Mouse (Mus musculus) left cerebral cortex, adult 2 months (tissue): ENCODE measurements at regions not wholly inside any gene's neighbourhood (a gene's known extent, or its start where the extent isn't known, plus 50 kb on each side); places are given as distances from the start of the nearest gene placed in this dataset.

Experiments
- DNase-seq, 2 experiments: peaks; one replicate each; pipeline ENCODE4 v3.0.0; 2021 to 2022; ENCODE audit warnings: low spot score in 2 of 2, mixed read lengths in 1 of 2; ENCODE audit errors: extremely low spot score in 1 of 2
- H3K27ac ChIP-seq: fragments of 200-600 bp; 2 replicates; pipeline ENCODE4 v1.8.1; 2022
- H3K4me3 ChIP-seq: fragments of 200-600 bp; 2 replicates; pipeline ENCODE4 v1.8.1; 2022
- CTCF ChIP-seq: fragments of 200-600 bp; IDR thresholded peaks from 2 replicates; pipeline ENCODE4 v1.8.1; 2022; ENCODE audit warnings: antibody characterized with exemption, mild to moderate bottlenecking, moderate library complexity
- intact Hi-C: fragments of 180-260 bp; cut with DNase I; formaldehyde crosslinking; loops from one replicate; pipeline ENCODE4 v1.15.1; 2025

DNA sequence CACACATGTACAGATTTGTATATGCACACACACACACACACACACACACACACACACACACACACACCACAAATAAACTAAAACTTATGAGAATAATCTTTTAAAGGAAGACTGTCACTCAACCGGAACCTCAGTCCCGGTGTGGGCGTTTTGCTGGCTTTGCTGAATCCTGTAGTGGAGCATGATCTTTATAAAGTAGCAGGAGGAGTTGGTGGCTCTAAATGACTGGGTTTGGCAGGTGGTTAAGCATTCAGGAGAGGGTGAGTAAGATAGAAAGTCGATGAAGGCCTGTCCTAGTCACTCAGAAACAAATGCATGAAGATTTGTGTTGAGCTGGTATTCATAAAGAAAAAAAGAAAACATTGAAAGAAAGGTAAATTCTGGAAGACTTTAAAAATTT lies 240.4 kb upstream of the Nmur2 start:
- TF ChIP-seq CTCF = no peak
- Histone ChIP-seq H3K27ac (no peak overlapping the region), H3K4me3 (no peak overlapping the region)
- intact Hi-C loops = no loop called here
- peak in 1 of 2 experiments; percentile 17 for DNase-seq

DNA sequence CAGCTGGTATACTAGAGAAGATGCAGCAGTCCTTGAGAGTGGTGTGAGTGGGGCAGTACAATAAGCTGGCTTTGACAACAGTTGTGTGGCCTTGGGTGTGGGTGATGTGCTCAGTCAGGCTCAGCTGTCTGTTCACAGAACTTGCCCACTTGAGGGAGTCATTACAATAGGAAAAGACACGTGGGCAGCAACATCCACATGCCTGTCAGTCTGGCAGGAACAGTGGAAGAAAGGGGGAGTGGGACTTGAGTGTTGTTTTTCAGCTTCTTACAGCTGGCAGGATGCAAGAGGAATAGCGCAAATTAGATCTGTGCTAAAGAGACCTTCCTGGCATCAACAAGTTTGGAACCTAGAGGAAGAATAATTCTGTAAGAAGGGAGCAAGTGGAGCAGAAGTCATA lies 239.4 kb upstream of the Nmur2 start:
- Histone ChIP-seq H3K27ac (no peak overlapping the region), H3K4me3 (no peak overlapping the region)
- no peak for TF ChIP-seq CTCF
- intact Hi-C loops = no loop called here
- DNase-seq = no peak

DNA sequence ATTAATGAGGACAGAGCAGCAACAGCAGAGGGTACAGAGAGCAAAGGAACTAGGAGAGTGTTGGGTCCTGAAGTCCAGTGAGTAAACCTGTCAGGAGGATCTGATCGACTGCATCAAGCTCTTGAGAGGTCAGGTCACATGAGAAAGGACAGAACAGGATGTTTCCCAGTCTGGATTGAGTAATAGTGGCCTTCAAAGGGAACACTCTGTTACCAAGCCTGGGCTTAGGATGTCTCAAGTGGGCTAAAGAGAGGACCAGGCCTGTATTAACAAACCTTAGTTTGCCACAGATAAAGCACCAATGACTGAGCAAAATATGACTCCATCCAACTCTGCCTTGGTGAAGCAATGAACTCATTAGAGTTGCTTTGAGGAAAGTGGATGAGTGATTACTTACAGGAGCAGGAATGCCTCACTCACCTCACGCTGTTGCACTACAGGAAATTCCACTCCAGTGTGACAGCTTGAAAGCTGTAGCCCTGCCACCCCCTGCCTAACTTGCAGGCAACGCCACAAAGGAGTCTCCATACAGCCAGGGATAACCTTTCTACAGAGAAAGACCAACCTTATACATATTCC lies 229.2 kb upstream of the Nmur2 start:
- no peak overlapping the region for H3K4me3 ChIP-seq
- intact Hi-C loops = no loop called here
- DNase-seq = no peak
- no peak overlapping the region for H3K27ac ChIP-seq
- no peak for TF ChIP-seq CTCF

DNA sequence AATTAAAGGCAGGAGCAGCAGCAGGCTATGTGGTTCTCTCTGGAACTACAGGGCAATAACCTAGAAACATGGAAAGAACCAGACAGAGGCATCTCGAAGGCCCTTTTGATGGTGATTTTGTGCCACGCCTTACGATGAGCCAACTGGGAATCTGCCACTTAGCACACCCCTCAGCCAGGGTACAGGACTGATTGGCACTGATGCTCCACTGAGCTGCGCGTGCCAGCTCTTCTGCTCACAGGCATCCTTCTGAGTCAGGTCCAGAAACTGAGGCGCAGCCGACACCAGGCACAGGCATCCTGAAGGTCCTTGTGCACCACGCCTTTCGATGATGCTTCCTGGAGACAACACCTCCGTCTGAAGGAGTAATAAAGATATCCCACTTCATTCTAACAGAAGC lies 221.9 kb upstream of the Nmur2 start:
- TF ChIP-seq CTCF = no peak
- H3K4me3 ChIP-seq = no peak overlapping the region
- no peak overlapping the region for H3K27ac ChIP-seq
- no peak for DNase-seq
- intact Hi-C loops = no loop called here

DNA sequence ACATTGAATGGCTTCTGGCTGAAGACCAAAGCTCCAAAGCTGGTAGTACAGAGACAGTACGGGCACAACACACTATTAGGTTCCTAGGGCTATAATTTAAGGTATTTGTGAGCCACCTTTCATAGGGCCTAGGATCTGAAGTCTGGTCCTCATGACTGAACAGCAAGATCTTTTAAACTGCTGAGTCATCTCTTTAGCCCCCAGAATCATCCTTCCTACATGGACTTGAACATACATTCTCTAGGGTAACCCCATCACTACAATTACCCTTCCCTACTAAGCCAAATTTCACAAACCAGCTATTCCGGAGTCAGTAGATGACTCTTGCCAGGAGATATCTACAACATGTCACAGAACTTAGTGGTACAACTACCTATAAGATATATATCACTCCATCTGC lies 215.5 kb upstream of the Nmur2 start:
- intact Hi-C loops = no loop called here
- no peak for DNase-seq
- no peak for TF ChIP-seq CTCF
- H3K4me3 ChIP-seq = no peak overlapping the region
- no peak overlapping the region for H3K27ac ChIP-seq

DNA sequence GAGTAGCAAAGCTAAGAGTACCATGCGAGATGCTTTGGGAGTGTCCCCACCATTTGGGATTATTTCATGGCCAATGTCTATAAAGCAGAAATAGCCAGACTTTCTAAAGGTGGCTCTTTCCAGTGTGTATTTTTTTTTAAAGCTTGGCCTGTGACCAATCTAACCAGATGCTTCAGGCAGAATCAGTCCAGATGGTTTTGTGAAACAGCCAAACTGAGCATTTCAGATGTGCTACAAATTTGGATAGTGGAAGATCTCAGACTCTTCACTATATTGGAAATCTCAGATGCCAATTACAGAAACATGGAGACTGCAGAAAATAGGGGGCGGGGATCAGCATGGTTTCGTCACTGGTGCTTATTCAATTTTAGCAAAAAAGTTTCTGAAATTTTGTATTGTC lies 213.6 kb upstream of the Nmur2 start:
- Histone ChIP-seq H3K27ac (no peak overlapping the region), H3K4me3 (no peak overlapping the region)
- intact Hi-C loops = no loop called here
- no peak for DNase-seq
- TF ChIP-seq CTCF = no peak

DNA sequence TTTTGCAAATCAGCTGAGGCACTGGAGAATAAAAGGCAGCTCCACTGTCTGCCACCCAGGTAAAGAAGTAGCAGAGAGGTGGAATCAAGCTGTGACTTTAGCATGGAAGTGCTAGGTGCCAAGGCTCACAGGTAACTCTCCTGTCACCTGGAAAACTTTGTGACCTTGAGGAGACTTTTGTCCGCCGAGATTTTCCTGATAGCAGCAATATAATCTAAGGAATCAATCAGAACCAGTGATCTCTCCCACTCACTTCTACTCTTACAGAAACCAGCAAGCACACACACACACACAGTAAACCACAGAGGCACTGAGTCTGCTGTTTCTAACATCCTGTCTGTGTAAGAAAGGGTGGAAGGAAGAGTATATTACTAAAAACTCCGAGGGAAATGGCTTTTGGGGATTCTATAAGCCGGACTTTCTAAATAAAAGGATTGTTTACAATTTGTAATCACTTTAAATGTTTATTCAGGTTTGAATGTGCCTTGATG lies 206.6 kb upstream of the Nmur2 start:
- DNase-seq = no peak
- TF ChIP-seq CTCF = no peak
- intact Hi-C loops = loop anchor here (5.0 to 10.0 kb wide), 2 partner anchors 765 to 1217 kb away; partner anchors contain the start of gene Gria1
- peak overlapping the region; percentile 72 for H3K27ac ChIP-seq
- no peak overlapping the region for H3K4me3 ChIP-seq

DNA sequence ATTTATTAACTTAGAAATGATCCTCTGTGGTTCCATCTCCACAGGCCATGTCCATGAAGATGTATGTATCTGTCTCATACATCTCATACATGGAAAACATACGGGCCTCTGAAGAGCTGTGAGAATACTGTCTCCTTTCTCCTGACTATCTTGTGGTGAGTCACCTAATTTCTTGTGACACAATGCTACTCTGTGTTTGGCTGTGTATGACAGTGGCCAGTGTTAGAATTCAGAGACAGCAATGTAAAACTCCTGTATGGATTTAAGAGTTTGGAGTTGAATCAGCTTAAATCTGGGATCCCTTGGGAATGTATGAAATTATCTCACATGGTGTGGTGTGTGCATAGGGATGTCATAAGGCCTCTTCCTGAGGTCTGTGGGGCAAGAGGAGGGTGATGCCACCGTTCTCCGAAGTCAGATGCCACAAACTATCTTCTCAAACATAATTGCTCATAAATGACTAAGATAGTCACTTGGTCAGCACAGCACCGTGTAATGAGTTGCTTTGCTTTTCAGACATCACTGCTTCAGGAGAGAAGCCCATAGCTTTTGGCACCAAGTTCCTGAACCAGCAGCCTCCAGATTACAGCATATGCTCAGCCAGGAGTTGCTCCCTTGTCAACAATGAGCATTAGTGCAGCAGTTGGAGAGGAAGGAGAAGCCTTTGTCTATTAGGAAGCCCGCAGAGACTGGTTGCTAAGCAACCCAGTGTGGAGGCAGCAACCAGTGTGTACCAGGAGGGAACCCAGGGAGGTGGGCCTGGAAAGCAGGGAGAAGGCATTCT lies 205.9 kb upstream of the Nmur2 start:
- H3K4me3 ChIP-seq = no peak overlapping the region
- peak overlapping the region; percentile 72 for H3K27ac ChIP-seq
- intact Hi-C loops = loop anchor here (5.0 to 10.0 kb wide), 2 partner anchors 766 to 1218 kb away; partner anchors contain the start of gene Gria1
- DNase-seq = peak; percentile 50 to 80
- TF ChIP-seq CTCF = no peak

DNA sequence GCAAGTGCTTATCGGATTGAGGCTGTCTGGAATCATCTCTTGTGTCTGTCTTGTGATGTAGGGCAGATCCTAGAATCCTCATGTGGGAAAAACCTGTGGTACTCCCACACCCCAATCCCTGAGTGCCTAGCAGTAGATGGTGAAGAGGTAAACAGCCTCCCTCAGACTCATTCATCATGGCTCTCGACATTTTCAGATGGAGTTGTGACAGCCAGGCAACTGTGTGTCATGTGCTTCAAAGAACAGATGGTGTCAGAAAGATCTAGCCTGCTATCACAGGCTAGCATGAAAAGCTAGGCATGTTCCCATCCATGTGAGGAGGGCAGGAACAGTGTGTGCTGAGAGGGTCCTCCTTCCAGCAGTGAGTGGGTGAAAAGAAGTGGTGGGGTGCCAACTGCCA lies 204.1 kb upstream of the Nmur2 start:
- TF ChIP-seq CTCF = no peak
- Histone ChIP-seq H3K27ac (peak overlapping the region; percentile 16; the same call in 1 of the 2 replicates), H3K4me3 (no peak overlapping the region)
- peak in 1 of 2 experiments; percentile 11 for DNase-seq
- intact Hi-C loops = loop anchor here (5.0 to 10.0 kb wide), 2 partner anchors 767 to 1220 kb away; partner anchors contain the start of gene Gria1

DNA sequence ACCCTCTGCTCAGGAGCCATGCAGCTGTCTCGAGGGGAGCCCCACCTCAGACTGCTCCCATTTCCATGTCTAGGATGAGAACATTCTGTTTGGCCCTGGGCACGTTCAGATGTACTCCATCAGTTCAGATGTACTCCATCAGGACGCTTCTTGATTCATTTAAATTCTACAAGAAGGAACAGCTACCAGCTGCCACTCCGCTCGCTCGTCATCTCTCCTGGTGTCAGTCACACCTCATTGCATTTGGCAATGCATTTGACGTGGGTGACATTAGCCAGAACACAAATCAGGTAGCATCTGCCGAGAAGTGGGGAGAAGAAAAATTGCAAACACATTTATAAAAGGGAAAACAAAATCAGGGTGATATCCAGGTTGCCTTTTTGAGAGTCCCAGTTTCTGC lies 202.6 kb upstream of the Nmur2 start:
- no peak for TF ChIP-seq CTCF
- DNase-seq = peak in 1 of 2 experiments; percentile 10
- intact Hi-C loops = loop anchor here (10.0 kb wide), 1 partner anchor 1221 kb away; no protein-coding TSS in a partner anchor

DNA sequence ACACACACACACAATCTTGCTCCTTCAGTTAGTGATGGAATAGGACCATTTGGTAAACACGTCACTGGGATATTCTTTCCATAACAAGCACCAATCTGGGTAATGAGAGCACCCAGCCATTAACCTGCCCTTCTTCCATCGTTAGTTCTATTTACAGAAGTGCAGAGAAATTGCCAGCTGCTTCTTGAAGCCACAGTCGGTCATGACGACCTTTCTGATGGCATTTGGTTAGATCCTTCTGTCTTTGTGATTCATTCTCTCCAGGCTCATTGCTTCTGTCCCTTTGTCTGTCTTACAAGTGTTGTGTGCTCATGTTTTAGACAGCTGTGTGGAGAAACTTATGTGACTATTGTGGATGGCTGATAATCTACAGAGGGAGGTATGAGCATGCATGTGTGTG lies 197.9 kb upstream of the Nmur2 start:
- Histone ChIP-seq H3K4me3 (no peak overlapping the region), H3K27ac (no peak overlapping the region)
- TF ChIP-seq CTCF = no peak
- DNase-seq = no peak
- intact Hi-C loops = no loop called here

More for the DNA sequence above, 202.6 kb upstream of the Nmur2 start:
- no peak overlapping the region for H3K4me3 ChIP-seq
- H3K27ac ChIP-seq = no peak overlapping the region

DNA sequence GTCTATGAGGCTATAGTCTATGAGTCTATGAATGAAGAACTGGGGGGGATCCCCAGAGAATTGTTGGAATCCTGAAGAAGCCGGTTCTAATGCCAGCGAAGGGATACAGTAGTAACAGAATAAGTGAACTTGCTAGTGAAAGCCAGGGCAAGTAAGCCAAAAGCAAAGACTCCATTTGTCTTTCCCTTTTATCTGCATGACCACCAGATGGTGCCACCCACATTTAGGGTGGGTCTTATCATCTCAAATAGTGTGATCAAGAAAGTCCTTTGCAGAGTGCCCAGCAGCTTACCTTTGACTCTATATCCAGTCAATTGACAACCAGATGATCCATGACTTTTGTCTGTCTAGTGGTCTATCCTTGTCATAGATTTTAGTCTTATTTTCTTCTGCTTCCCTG lies 184.2 kb upstream of the Nmur2 start:
- no peak overlapping the region for H3K4me3 ChIP-seq
- H3K27ac ChIP-seq = no peak overlapping the region
- intact Hi-C loops = loop anchor here (10.0 kb wide), 1 partner anchor 410 kb away; no protein-coding TSS in a partner anchor
- no peak for DNase-seq
- TF ChIP-seq CTCF = peak; percentile 49
